Mouse (Mus musculus) cerebellum, adult 2 months (tissue): Measurements from ENCODE around the gene Gm9817.

Source experiments
- CTCF ChIP-seq: fragments of 200-500 bp; IDR thresholded peaks from 2 replicates; pipeline ENCODE4 v1.5.1; 2011; ENCODE audit warnings: low read depth, mild to moderate bottlenecking, control low read depth, low read length, moderate library complexity, borderline replicate concordance; ENCODE audit not compliant: insufficient read depth
- POLR2A ChIP-seq: fragments of 200-500 bp; IDR thresholded peaks from 2 replicates; pipeline ENCODE4 v1.6.1; 2011; ENCODE audit warnings: low read length, control low read depth, borderline replicate concordance; ENCODE audit not compliant: insufficient read depth

- no peak for TF ChIP-seq CTCF
- TF ChIP-seq POLR2A = no peak
These were observed 46.0 kb upstream of the Gm9817 start for GRCm38 (mm10) chr13:45032484-45032883.
